Mouse (Mus musculus) embryonic facial prominence, embryonic 11.5 days (tissue): Measurements from ENCODE around the gene Rfx8. TPM values are rescaled to one million over a fixed set of nuclear protein-coding genes. Genes with fewer than 3 reads are reported as not detected.

Source experiments
- ATAC-seq: fragments of 200-750 bp; cut with Nextera tagmentation; replicated peaks from 2 replicates; pipeline ENCODE4 v1.8.0; 2017; ENCODE audit warnings: low read depth; ENCODE audit not compliant: insufficient number of reproducible peaks, low FRiP score, low TSS enrichment
- DNase-seq: peaks from one replicate; pipeline ENCODE4 v3.0.0-alpha.2; 2015; ENCODE audit warnings: low spot score
- H3K27ac ChIP-seq: fragments of 300-500 bp; sonication (generic); replicated peaks from 2 replicates; pipeline ENCODE4 v1.5.1; 2014; ENCODE audit warnings: mild to moderate bottlenecking, low read depth, low read length, control low read depth
- H3K27me3 ChIP-seq: fragments of 300-500 bp; sonication (generic); 2 replicates; pipeline ENCODE4 v1.6.1; 2014; ENCODE audit warnings: mild to moderate bottlenecking, low read length, moderate library complexity, mixed read lengths; ENCODE audit not compliant: control insufficient read depth, insufficient read depth
- H3K36me3 ChIP-seq: fragments of 300-500 bp; sonication (generic); replicated peaks from 2 replicates; pipeline ENCODE4 v1.6.1; 2014; ENCODE audit warnings: low read depth, mild to moderate bottlenecking, low read length, moderate library complexity, mixed read lengths; ENCODE audit not compliant: control insufficient read depth, insufficient read depth
- H3K4me1 ChIP-seq: fragments of 300-500 bp; sonication (generic); 2 replicates; pipeline ENCODE4 v1.6.1; 2014; ENCODE audit warnings: low read length, mixed read lengths; ENCODE audit not compliant: control insufficient read depth, insufficient read depth
- H3K4me2 ChIP-seq: fragments of 300-500 bp; sonication (generic); 2 replicates; pipeline ENCODE4 v1.6.1; 2014; ENCODE audit warnings: low read depth, mild to moderate bottlenecking, control low read depth, low read length, moderate library complexity
- H3K4me3 ChIP-seq: fragments of 300-500 bp; sonication (generic); 2 replicates; pipeline ENCODE4 v1.5.1; 2014; ENCODE audit warnings: low read depth, low read length, control low read depth
- H3K9ac ChIP-seq: fragments of 300-500 bp; sonication (generic); replicated peaks from 2 replicates; pipeline ENCODE4 v1.6.1; 2014; ENCODE audit warnings: mild to moderate bottlenecking, control low read depth, low read length
- H3K9me3 ChIP-seq: fragments of 300-500 bp; sonication (generic); replicated peaks from 2 replicates; pipeline ENCODE4 v1.6.1; 2016; ENCODE audit warnings: mild to moderate bottlenecking, low read length, inconsistent platforms, mixed read lengths; ENCODE audit not compliant: control insufficient read depth
- WGBS: fragments of 180-500 bp; shearing (Covaris S2); extraction: QIAGEN DNeasy Blood & Tissue Kit; methylation state at CpG from one replicate; pipeline ENCODE4 v1.1.7; 2014; 5-methylcytosine and 5-hydroxymethylcytosine counted together
- polyA plus RNA-seq: library from polyadenylated mRNA; unstranded; fragments of >200 nt; fragmentation: Nextera tagmentation; extraction: Ambion mirVana; gene quantifications from 2 replicates; pipeline ENCODE4 v1.2.1, GENCODE M21; 2014

Rfx8 gene
- polyA plus RNA-seq, 1 experiment from 2014 or later: 2.1 TPM

GRCm38 (mm10) chr1:39713842-39714658 is 6.7 kb downstream of the Rfx8 start:
- Histone ChIP-seq H3K4me3 (no peak overlapping the region), H3K27me3 (no peaks in the 10 kb centered on the region), H3K4me2 (no peak overlapping the region), H3K27ac (peak overlapping the region; percentile 29), H3K9ac (no peak overlapping the region), H3K9me3 (no peaks in the 10 kb centered on the region), H3K4me1 (no peaks in the 10 kb centered on the region; the same call in 1 of the 2 replicates), H3K36me3 (no peaks in the 10 kb centered on the region)
- ATAC-seq: no peak
- 42% methylated on average over 16 of the region's 16 CpGs for WGBS
- DNase-seq: peak; percentile 43

- Histone ChIP-seq H3K9me3 (no peaks in the 10 kb centered on the region), H3K36me3 (no peaks in the 10 kb centered on the region), H3K9ac (no peak overlapping the region), H3K4me2 (no peak overlapping the region), H3K27ac (peak overlapping the region; percentile 29), H3K27me3 (no peaks in the 10 kb centered on the region), H3K4me1 (no peaks in the 10 kb centered on the region; the same call in 1 of the 2 replicates), H3K4me3 (no peak overlapping the region)
- ATAC-seq (no peak), DNase-seq (no peak)
- 85% methylated on average over 8 of the region's 8 CpGs for WGBS
Measured at GRCm38 (mm10) chr1:39713300-39713699, 7.5 kb downstream of the Rfx8 start.

- Histone ChIP-seq H3K27me3 (no peaks in the 10 kb centered on the region), H3K36me3 (no peaks in the 10 kb centered on the region), H3K4me1 (no peaks in the 10 kb centered on the region; the same call in 1 of the 2 replicates), H3K4me2 (no peak overlapping the region), H3K4me3 (no peak overlapping the region), H3K9me3 (no peaks in the 10 kb centered on the region), H3K27ac (no peak overlapping the region), H3K9ac (no peak overlapping the region)
- 94% methylated on average over 7 of the region's 7 CpGs for WGBS
- DNase-seq (no peak), ATAC-seq (no peak)
Measured at GRCm38 (mm10) chr1:39712261-39712660, 8.5 kb downstream of the Rfx8 start.

GRCm38 (mm10) chr1:39710604-39711003 is 10.2 kb downstream of the Rfx8 start:
- Histone ChIP-seq H3K27ac (no peak overlapping the region), H3K36me3 (no peaks in the 10 kb centered on the region), H3K4me3 (no peak overlapping the region), H3K4me1 (no peaks in the 10 kb centered on the region; the same call in 1 of the 2 replicates), H3K4me2 (no peak overlapping the region), H3K9ac (no peak overlapping the region), H3K9me3 (no peaks in the 10 kb centered on the region), H3K27me3 (no peaks in the 10 kb centered on the region)
- DNase-seq: no peak
- ATAC-seq: no peak
- WGBS: 59% methylated on average over 4 of the region's 4 CpGs

- no peak for DNase-seq
- H3K4me3 ChIP-seq: no peak overlapping the region
- no peak overlapping the region for H3K9ac ChIP-seq
- H3K4me2 ChIP-seq: no peak overlapping the region
- H3K4me1 ChIP-seq: no peaks in the 10 kb centered on the region
- H3K27me3 ChIP-seq: no peaks in the 10 kb centered on the region
- WGBS: 95% methylated on average over 5 of the region's 5 CpGs
- H3K36me3 ChIP-seq: no peaks in the 10 kb centered on the region
- no peaks in the 10 kb centered on the region for H3K9me3 ChIP-seq
- ATAC-seq: no peak
- H3K27ac ChIP-seq: no peak overlapping the region
Measured at GRCm38 (mm10) chr1:39710016-39710415, 10.8 kb downstream of the Rfx8 start.

GRCm38 (mm10) chr1:39708778-39709177 is 12.0 kb downstream of the Rfx8 start:
- H3K9ac ChIP-seq: no peak overlapping the region
- H3K4me3 ChIP-seq: no peak overlapping the region
- no peak overlapping the region for H3K4me2 ChIP-seq
- ATAC-seq (no peak), DNase-seq (no peak)
- H3K9me3 ChIP-seq: no peaks in the 10 kb centered on the region
- no peaks in the 10 kb centered on the region for H3K36me3 ChIP-seq
- H3K27me3 ChIP-seq: no peaks in the 10 kb centered on the region
- no peak overlapping the region for H3K27ac ChIP-seq
- no peaks in the 10 kb centered on the region for H3K4me1 ChIP-seq
- WGBS: 93% methylated on average over 5 of the region's 5 CpGs

DNA sequence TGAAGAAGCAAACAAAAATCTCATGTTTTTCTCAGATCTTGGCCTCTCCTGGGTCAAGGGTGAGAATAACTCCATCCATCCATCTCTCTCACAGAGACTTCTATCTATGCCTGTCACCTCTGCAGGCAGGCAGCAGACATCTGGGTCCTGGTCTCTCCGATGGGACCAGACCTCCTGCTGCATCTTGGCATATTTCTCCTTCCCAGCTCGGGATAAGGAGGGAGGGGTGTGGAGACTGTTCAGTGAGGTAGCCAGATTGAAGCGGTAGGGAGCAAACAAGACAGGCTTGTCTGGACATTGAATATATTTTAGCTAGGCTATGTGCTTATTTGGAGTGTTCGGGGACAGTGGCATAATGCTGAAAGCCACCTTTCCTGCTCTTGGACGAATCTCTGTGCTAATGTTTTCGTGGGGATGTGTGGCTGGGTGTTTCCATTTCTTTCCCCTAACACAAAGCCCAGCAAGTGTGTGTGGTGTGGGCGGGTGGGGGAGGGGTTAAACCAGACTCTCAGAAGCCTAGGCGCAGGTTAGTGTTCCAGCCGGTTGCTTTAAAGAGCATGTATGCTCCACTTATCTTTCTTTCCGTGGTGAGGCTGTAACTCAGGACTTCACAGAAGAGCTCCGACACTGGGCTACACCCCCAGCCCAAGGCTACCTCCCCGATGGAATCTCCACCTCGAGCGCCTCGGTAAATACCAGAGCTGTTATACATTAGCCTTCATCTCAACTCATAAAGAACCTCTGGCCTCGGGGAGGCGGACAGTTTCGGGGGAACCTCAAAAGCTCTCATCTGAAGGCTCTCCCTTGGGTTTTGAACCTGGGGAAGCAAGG is 18.4 kb downstream of the Rfx8 start:
- H3K27ac ChIP-seq: 0 out of 2 replicates have a peak overlapping the region, but pooled peaks have one; percentile 2
- no peaks in the 10 kb centered on the region for H3K9me3 ChIP-seq
- no peaks in the 10 kb centered on the region for H3K27me3 ChIP-seq
- H3K4me1 ChIP-seq: peaks cover 14% of the 10 kb centered on the region
- WGBS: 12% methylated on average over 18 of the region's 18 CpGs
- no peak overlapping the region for H3K4me3 ChIP-seq
- DNase-seq (peak; percentile 69), ATAC-seq (no peak)
- H3K36me3 ChIP-seq: no peaks in the 10 kb centered on the region
- no peak overlapping the region for H3K4me2 ChIP-seq
- no peak overlapping the region for H3K9ac ChIP-seq

- H3K4me1 ChIP-seq: peaks cover 14% of the 10 kb centered on the region
- peak overlapping the region; percentile 20; the same call in 1 of the 2 replicates for H3K27ac ChIP-seq
Measured at GRCm38 (mm10) chr1:39701274-39701602, 19.6 kb downstream of the Rfx8 start.

More at GRCm38 (mm10) chr1:39701274-39701602, 19.6 kb downstream of the Rfx8 start:
- Histone ChIP-seq H3K27me3 (no peaks in the 10 kb centered on the region), H3K9ac (peak overlapping the region; percentile 39), H3K9me3 (no peaks in the 10 kb centered on the region), H3K36me3 (no peaks in the 10 kb centered on the region), H3K4me3 (no peak overlapping the region), H3K4me2 (peak overlapping the region; percentile 19)
- peak; percentile 74 for DNase-seq
- WGBS: 4% methylated on average over 9 of the region's 9 CpGs
- ATAC-seq: peak; percentile 71
